30 mouse cellular contexts compared by ENCODE assay signal in genomic region chr2:113822367-113822766, GRCm38 (mm10). TPM values are rescaled to one million over a fixed set of nuclear protein-coding genes. Genes with fewer than 3 reads are reported as not detected.
"Had no signal": no experiment of that assay in that cellular context is flagged by ENCODE, and none has a peak within 500 bp of the region (broad histone marks: within the 10 kb centered on the region; RNA-seq: fewer than 3 reads in every experiment).

No protein-coding gene starts in this region.

- H3K27me3 ChIP-seq: embryonic facial prominence, embryonic 12.5 days; embryonic facial prominence, embryonic 13.5 days; embryonic facial prominence, embryonic 15.5 days; forebrain, embryonic 12.5 days; forebrain, embryonic 13.5 days; forebrain, embryonic 15.5 days had no signal

- H3K27ac ChIP-seq: embryonic facial prominence, embryonic 10.5 days; embryonic facial prominence, embryonic 12.5 days; embryonic facial prominence, embryonic 13.5 days; embryonic facial prominence, embryonic 15.5 days; forebrain, embryonic 10.5 days; forebrain, embryonic 12.5 days; forebrain, embryonic 13.5 days; forebrain, embryonic 15.5 days; gastrocnemius, adult 2 months; heart, adult 2 months had no signal

- ATAC-seq: forebrain, embryonic 13.5 days; forebrain, embryonic 14.5 days; forebrain, embryonic 15.5 days; forebrain, embryonic 16.5 days; forebrain, postnatal 0 days had no signal

- H3K36me3 ChIP-seq: embryonic facial prominence, embryonic 10.5 days; embryonic facial prominence, embryonic 12.5 days; embryonic facial prominence, embryonic 13.5 days; embryonic facial prominence, embryonic 15.5 days had no signal

- H3K4me2 ChIP-seq: embryonic facial prominence, embryonic 12.5 days; embryonic facial prominence, embryonic 13.5 days; embryonic facial prominence, embryonic 15.5 days; forebrain, embryonic 12.5 days; forebrain, embryonic 13.5 days; forebrain, embryonic 15.5 days had no signal

- H3K9me3 ChIP-seq: embryonic facial prominence, embryonic 10.5 days; embryonic facial prominence, embryonic 12.5 days; embryonic facial prominence, embryonic 13.5 days; embryonic facial prominence, embryonic 15.5 days; forebrain, embryonic 10.5 days; forebrain, embryonic 12.5 days; forebrain, embryonic 13.5 days; forebrain, embryonic 15.5 days had no signal

- DNase-seq: cerebellum, adult 2 months; cerebellum, adult 8-10 months; cerebellum, adult 9-10 months; cerebellum, adult 9-11 months; cerebellum, postnatal 10 days; cerebellum, postnatal 14 days; cerebellum, postnatal 25 days; cerebellum, postnatal 36 days; embryo, embryonic 11 days; forebrain, postnatal 0 days; gastrocnemius, adult 2 months; gastrocnemius, postnatal 10 days; gastrocnemius, postnatal 14 days; gastrocnemius, postnatal 25 days; gastrocnemius, postnatal 36 days; heart, adult 18-20 months; heart, adult 2 months had no signal

- H3K4me3 ChIP-seq: embryonic facial prominence, embryonic 10.5 days; embryonic facial prominence, embryonic 12.5 days; embryonic facial prominence, embryonic 13.5 days; embryonic facial prominence, embryonic 15.5 days; erythroblast, embryonic 14.5 days; forebrain, embryonic 10.5 days; forebrain, embryonic 12.5 days; forebrain, embryonic 13.5 days; forebrain, embryonic 15.5 days; gastrocnemius, adult 2 months; heart, adult 2 months had no signal

- H3K9ac ChIP-seq: embryonic facial prominence, embryonic 12.5 days; embryonic facial prominence, embryonic 13.5 days; embryonic facial prominence, embryonic 15.5 days; forebrain, embryonic 12.5 days; forebrain, embryonic 13.5 days; forebrain, embryonic 15.5 days; forebrain, postnatal 0 days had no signal

RNA-seq across cellular contexts. Expression of gene Scg5, which starts 6.6 kb away (rescaled TPM):
- total RNA-seq: gastrocnemius, adult 18-20 months; gastrocnemius, adult 2 months; gastrocnemius, postnatal 36 days; granulocyte monocyte progenitor cell, adult 5-6 weeks had no signal
- polyA plus RNA-seq: heart, adult 2 months had no signal
